Mouse (Mus musculus) megakaryocyte, embryonic 14.5 days (primary cell): ENCODE data around the gene Rad18.

ENCODE experiments used
- FLI1 ChIP-seq: IDR thresholded peaks from 2 replicates; pipeline ENCODE4 v1.6.1; 2012; ENCODE audit warnings: low read length, inconsistent platforms, mixed read lengths
- GATA1 ChIP-seq: IDR thresholded peaks from 3 replicates; pipeline ENCODE4 v1.6.1; 2012; ENCODE audit warnings: mixed read lengths, low read length, inconsistent platforms, borderline replicate concordance

DNA sequence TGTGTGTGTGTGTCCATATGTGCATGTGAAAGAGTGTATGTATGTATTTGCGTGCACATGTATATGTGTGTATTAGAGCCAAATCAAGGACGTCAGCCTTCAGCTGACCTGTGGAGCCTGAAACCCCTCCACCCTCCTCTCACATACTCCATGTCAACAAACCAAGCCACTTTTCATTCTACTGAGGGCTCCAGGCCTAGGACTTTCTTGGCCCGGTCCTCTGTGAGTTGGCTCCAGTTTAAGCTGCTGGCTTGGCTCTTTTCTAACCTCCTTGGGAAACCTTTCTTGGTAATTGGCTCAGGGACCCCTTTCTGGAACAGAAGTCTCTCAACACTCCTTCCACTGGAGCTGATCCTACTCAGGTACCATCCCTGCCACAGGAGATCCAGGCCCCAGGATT lies 40.0 kb upstream of the Rad18 start:
- no peak for TF ChIP-seq GATA1
- TF ChIP-seq FLI1: no peak
